ENCODE assay signal across 8 mouse cellular contexts in the genomic region with DNA sequence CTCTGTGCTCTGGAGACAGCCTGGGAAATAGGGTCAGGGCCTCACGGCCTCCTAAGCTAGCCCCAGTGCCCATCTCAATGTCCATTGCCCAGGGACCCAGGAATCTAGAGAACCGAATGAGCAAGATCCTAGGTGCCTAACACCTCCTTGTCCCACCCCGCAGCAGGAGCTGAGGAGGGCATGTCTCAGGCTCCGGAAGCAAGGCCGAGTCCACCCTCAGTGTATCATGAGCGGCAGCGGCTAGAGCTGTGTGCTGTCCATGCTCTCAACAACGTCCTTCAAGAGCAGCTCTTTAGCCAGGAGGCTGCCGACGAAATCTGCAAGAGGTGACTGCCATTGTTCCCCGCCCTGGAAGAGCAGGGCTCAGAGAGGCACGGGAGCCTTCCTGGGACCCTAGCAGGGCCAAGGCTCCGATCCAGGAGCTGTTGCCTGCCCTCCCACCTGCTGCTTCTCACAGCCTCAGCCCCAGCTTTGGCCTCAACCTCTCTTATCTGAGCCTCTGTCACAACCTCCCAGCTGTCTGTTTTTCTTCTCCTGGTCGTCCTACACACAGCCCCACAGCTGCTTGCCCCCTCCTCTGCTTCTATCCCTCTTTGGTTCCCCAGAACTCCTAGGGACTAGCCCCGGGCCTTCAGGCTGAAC. TPM values are rescaled to one million over a fixed set of nuclear protein-coding genes. Genes with fewer than 3 reads are reported as not detected.
A peak's percentile ranks its signal among the peaks of the same experiment; 100 is the strongest.
DNase-seq lines count a peak whose midpoint lies in the region; ATAC-seq lines count a peak whose summit lies in the region.

No protein-coding gene starts in this region.

- H3K4me3 ChIP-seq in heart, embryonic 10.5 days: peak overlapping the region; percentile 73
- H3K4me3 ChIP-seq in limb, embryonic 10.5 days: peak overlapping the region; percentile 80
- peak overlapping the region; percentile 56 for H3K4me3 ChIP-seq in neural tube, embryonic 15.5 days (replicated peaks)

- H3K4me2 ChIP-seq in neural tube, embryonic 15.5 days: peak overlapping the region; percentile 75

- H3K27me3 ChIP-seq in heart, embryonic 10.5 days (ENCODE audit: insufficient read depth, poor library complexity, severe bottlenecking): peaks cover 18% of the 10 kb centered on the region
- H3K27me3 ChIP-seq in limb, embryonic 10.5 days (ENCODE audit: low read depth, poor library complexity, severe bottlenecking): peaks cover 40% of the 10 kb centered on the region
- no peaks in the 10 kb centered on the region for H3K27me3 ChIP-seq in neural tube, embryonic 15.5 days (replicated peaks)

- peaks cover 2% of the 10 kb centered on the region; the same call in 1 of the 2 replicates for H3K36me3 ChIP-seq in heart, embryonic 10.5 days
- H3K36me3 ChIP-seq in limb, embryonic 10.5 days: peaks cover 4% of the 10 kb centered on the region
- peaks cover 4% of the 10 kb centered on the region; the same call in 1 of the 2 replicates for H3K36me3 ChIP-seq in neural tube, embryonic 15.5 days

- H3K4me1 ChIP-seq in heart, embryonic 10.5 days: peaks cover 91% of the 10 kb centered on the region
- peaks cover 52% of the 10 kb centered on the region for H3K4me1 ChIP-seq in limb, embryonic 10.5 days
- peaks cover 57% of the 10 kb centered on the region for H3K4me1 ChIP-seq in neural tube, embryonic 15.5 days

- ATAC-seq in neural tube, embryonic 15.5 days (ENCODE audit: low FRiP score): no peak
- ATAC-seq in megakaryocyte progenitor cell, adult 5-6 weeks (replicated peaks; ENCODE audit: poor library complexity): no peak

- peak overlapping the region; percentile 56 for H3K9ac ChIP-seq in neural tube, embryonic 15.5 days (replicated peaks)

- DNase-seq in heart, embryonic 10.5 days (ENCODE audit: low spot score): peak; percentile 86
- DNase-seq in heart, adult 8-10 months (ENCODE audit: low spot score): no peak
- DNase-seq in urinary bladder, adult 2 months (ENCODE audit: low spot score): peak; percentile 19
- DNase-seq in urinary bladder, adult 18-20 months (ENCODE audit: low spot score in 2 of 2): no peak
- DNase-seq in limb, embryonic 10.5 days (ENCODE audit: low spot score): no peak
- no peak for DNase-seq in ovary, adult 18-20 months (ENCODE audit: low spot score)

- H3K27ac ChIP-seq in heart, embryonic 10.5 days: peak overlapping the region; percentile 91
- peak overlapping the region; percentile 86 for H3K27ac ChIP-seq in limb, embryonic 10.5 days
- peak overlapping the region; percentile 91 for H3K27ac ChIP-seq in neural tube, embryonic 15.5 days (replicated peaks)

- 42% methylated on average over 15 of the region's 15 CpGs for WGBS in heart, embryonic 10.5 days
- 75% methylated on average over 15 of the region's 15 CpGs for WGBS in limb, embryonic 10.5 days
- WGBS in neural tube, embryonic 15.5 days: 50% methylated on average over 15 of the region's 15 CpGs

- H3K9me3 ChIP-seq in heart, embryonic 10.5 days: no peaks in the 10 kb centered on the region
- no peaks in the 10 kb centered on the region for H3K9me3 ChIP-seq in limb, embryonic 10.5 days (replicated peaks)
- no peaks in the 10 kb centered on the region for H3K9me3 ChIP-seq in neural tube, embryonic 15.5 days (replicated peaks)

RNA-seq across cellular contexts. Expression of a gene that starts 1.0 kb away (rescaled TPM):
- 158 and 196 TPM in 2 replicates for polyA plus RNA-seq in heart, embryonic 10.5 days (2016; fragmentation: Nextera tagmentation; extraction: Ambion mirVana)
- total RNA-seq in heart, adult 8-10 months (2022): 100 to 1,000 TPM; 109 to 130 (median 125) TPM
- 85.0 and 110 TPM in 2 replicates for polyA plus RNA-seq in urinary bladder, adult 2 months (2012; rRNA removed)
- polyA plus RNA-seq in limb, embryonic 10.5 days (2016; fragmentation: Nextera tagmentation; extraction: Ambion mirVana): 72.6 and 73.3 TPM in 2 replicates
- polyA plus RNA-seq in neural tube, embryonic 15.5 days (2015; fragmentation: Nextera tagmentation; extraction: Ambion mirVana): 45.2 and 51.0 TPM in 2 replicates
- 27.5 and 35.2 TPM in 2 replicates for total RNA-seq in megakaryocyte progenitor cell, adult 5-6 weeks (2015)
- total RNA-seq in megakaryocyte progenitor cell, adult 5-6 weeks (2017): 17.4 and 22.6 TPM in 2 replicates

RNA-seq across cellular contexts. Expression of a gene that starts 3.6 kb away (rescaled TPM):
- 0.83 and 1.8 TPM in 2 replicates for polyA plus RNA-seq in heart, embryonic 10.5 days (2016; fragmentation: Nextera tagmentation; extraction: Ambion mirVana)
- total RNA-seq in heart, adult 8-10 months (2022): 1 to 10 TPM in 1 of 4 experiments, under 1 TPM in 1, not detected in 2; 0.79 to 1.5 TPM
- polyA plus RNA-seq in urinary bladder, adult 2 months (2012; rRNA removed): 0.10 and 0.22 TPM in 2 replicates
- polyA plus RNA-seq in limb, embryonic 10.5 days (2016; fragmentation: Nextera tagmentation; extraction: Ambion mirVana): not detected in 2 replicates
- polyA plus RNA-seq in neural tube, embryonic 15.5 days (2015; fragmentation: Nextera tagmentation; extraction: Ambion mirVana): 2.2 and 4.2 TPM in 2 replicates
- not detected in 2 replicates for total RNA-seq in megakaryocyte progenitor cell, adult 5-6 weeks (2015)
- total RNA-seq in megakaryocyte progenitor cell, adult 5-6 weeks (2017): not detected in 2 replicates

RNA-seq across cellular contexts. Expression of a gene that starts 27.6 kb away (rescaled TPM):
- polyA plus RNA-seq in heart, embryonic 10.5 days (2016; fragmentation: Nextera tagmentation; extraction: Ambion mirVana): 92.2 and 95.7 TPM in 2 replicates
- total RNA-seq in heart, adult 8-10 months (2022): 10 to 100 TPM; 73.8 to 84.8 (median 83.7) TPM
- 127 TPM in 2 replicates for polyA plus RNA-seq in urinary bladder, adult 2 months (2012; rRNA removed)
- 78.6 and 91.4 TPM in 2 replicates for polyA plus RNA-seq in limb, embryonic 10.5 days (2016; fragmentation: Nextera tagmentation; extraction: Ambion mirVana)
- polyA plus RNA-seq in neural tube, embryonic 15.5 days (2015; fragmentation: Nextera tagmentation; extraction: Ambion mirVana): 144 and 157 TPM in 2 replicates
- 60.6 and 62.7 TPM in 2 replicates for total RNA-seq in megakaryocyte progenitor cell, adult 5-6 weeks (2015)
- total RNA-seq in megakaryocyte progenitor cell, adult 5-6 weeks (2017): 30.4 and 38.3 TPM in 2 replicates

RNA-seq across cellular contexts. Expression of a gene that starts 27.6 kb away (rescaled TPM):
- 9.3 and 11.1 TPM in 2 replicates for polyA plus RNA-seq in heart, embryonic 10.5 days (2016; fragmentation: Nextera tagmentation; extraction: Ambion mirVana)
- total RNA-seq in heart, adult 8-10 months (2022): 1 to 10 TPM; 2.5 to 6.7 (median 3.3) TPM
- 10.0 and 12.5 TPM in 2 replicates for polyA plus RNA-seq in urinary bladder, adult 2 months (2012; rRNA removed)
- polyA plus RNA-seq in limb, embryonic 10.5 days (2016; fragmentation: Nextera tagmentation; extraction: Ambion mirVana): 10.6 and 16.5 TPM in 2 replicates
- polyA plus RNA-seq in neural tube, embryonic 15.5 days (2015; fragmentation: Nextera tagmentation; extraction: Ambion mirVana): 22.6 and 23.2 TPM in 2 replicates
- 1.2 and 2.5 TPM in 2 replicates for total RNA-seq in megakaryocyte progenitor cell, adult 5-6 weeks (2015)
- total RNA-seq in megakaryocyte progenitor cell, adult 5-6 weeks (2017): 0.30 and 1.7 TPM in 2 replicates

RNA-seq across cellular contexts. Expression of a gene that starts 39.9 kb away (rescaled TPM):
- 1.2 and 1.7 TPM in 2 replicates for polyA plus RNA-seq in heart, embryonic 10.5 days (2016; fragmentation: Nextera tagmentation; extraction: Ambion mirVana)
- total RNA-seq in heart, adult 8-10 months (2022): 10 to 100 TPM; 33.5 to 37.9 (median 36.4) TPM
- 1.7 and 2.3 TPM in 2 replicates for polyA plus RNA-seq in urinary bladder, adult 2 months (2012; rRNA removed)
- polyA plus RNA-seq in limb, embryonic 10.5 days (2016; fragmentation: Nextera tagmentation; extraction: Ambion mirVana): 0.06 and 0.21 TPM in 2 replicates
- 11.0 and 14.9 TPM in 2 replicates for polyA plus RNA-seq in neural tube, embryonic 15.5 days (2015; fragmentation: Nextera tagmentation; extraction: Ambion mirVana)
- total RNA-seq in megakaryocyte progenitor cell, adult 5-6 weeks (2015): not detected in 2 replicates
- total RNA-seq in megakaryocyte progenitor cell, adult 5-6 weeks (2017): not detected in 2 replicates

Comparison
In these comparisons a context has a peak if more than half of its experiments do, and no peak if none do; other contexts are left out.
1. DNase-seq: peak in heart, embryonic 10.5 days (single experiment) and urinary bladder, adult 2 months (single experiment); none in heart, adult 8-10 months (single experiment), urinary bladder, adult 18-20 months (0 of 2), limb, embryonic 10.5 days (single experiment) and ovary, adult 18-20 months (single experiment).
2. Peak in every context shown above with its lines, with median percentiles within 50 percentile points of each other: H3K27ac ChIP-seq and H3K4me3 ChIP-seq.